Mouse (Mus musculus) spleen, adult 2 months (tissue): ENCODE data around the gene Rbm44. TPM values are rescaled to one million over a fixed set of nuclear protein-coding genes. Genes with fewer than 3 reads are reported as not detected.

ENCODE experiments used
- DNase-seq, 2 experiments: peaks; one replicate each; pipeline versions ENCODE4 v3.0.0 to v3.0.0-alpha.2; 2012 to 2021; ENCODE audit warnings: low spot score in 2 of 2, low read depth in 1 of 2
- H3K27ac ChIP-seq: fragments of 200-500 bp; 2 replicates; pipeline ENCODE4 v1.5.1; 2012; ENCODE audit warnings: low read length, inconsistent platforms; ENCODE audit not compliant: insufficient read depth
- H3K27me3 ChIP-seq: fragments of 200-500 bp; 2 replicates; pipeline ENCODE4 v1.6.1; 2012; ENCODE audit warnings: mild to moderate bottlenecking, moderate library complexity, low read length, inconsistent platforms; ENCODE audit not compliant: control insufficient read depth, insufficient read depth
- H3K36me3 ChIP-seq: fragments of 200-500 bp; 2 replicates; pipeline ENCODE4 v1.6.1; 2012; ENCODE audit warnings: mild to moderate bottlenecking, low read length, inconsistent platforms; ENCODE audit not compliant: control insufficient read depth, insufficient read depth
- H3K4me1 ChIP-seq: fragments of 200-500 bp; 2 replicates; pipeline ENCODE4 v1.6.1; 2011; ENCODE audit warnings: inconsistent platforms; ENCODE audit not compliant: control insufficient read depth, insufficient read depth, insufficient read length
- H3K4me3 ChIP-seq: fragments of 200-500 bp; 2 replicates; pipeline ENCODE4 v1.5.1; 2011; ENCODE audit warnings: mild to moderate bottlenecking, inconsistent platforms; ENCODE audit not compliant: insufficient read depth, insufficient read length; ENCODE audit errors: extremely low read depth
- CTCF ChIP-seq: fragments of 200-500 bp; IDR thresholded peaks from 2 replicates; pipeline ENCODE4 v1.5.1; 2011; ENCODE audit warnings: mild to moderate bottlenecking, inconsistent platforms; ENCODE audit not compliant: insufficient read depth, insufficient read length, insufficient replicate concordance; ENCODE audit errors: extremely low read depth
- POLR2A ChIP-seq: fragments of 200-500 bp; IDR thresholded peaks from 2 replicates; pipeline ENCODE4 v1.6.1; 2011; ENCODE audit warnings: low read depth, low read length, inconsistent platforms
- WGBS: fragments of 180-500 bp; shearing (Covaris S2); methylation state at CpG from one replicate; pipeline ENCODE4 v1.1.7; 2018; 5-methylcytosine and 5-hydroxymethylcytosine counted together
- polyA plus RNA-seq: library from polyadenylated mRNA; depleted of rRNA; stranded (reverse); fragments of >200 nt; gene quantifications from 2 replicates; pipeline ENCODE4 v1.2.3, GENCODE M21; 2012

Rbm44 gene
- polyA plus RNA-seq, 1 experiment = 0.05 TPM

GRCm38 (mm10) chr1:91103366-91103983, 41.4 kb upstream of the Rbm44 start:
- no peak for TF ChIP-seq POLR2A
- TF ChIP-seq CTCF = no peak
- peaks cover 25% of the 10 kb centered on the region for H3K36me3 ChIP-seq
- no peak overlapping the region for H3K27ac ChIP-seq

DNA sequence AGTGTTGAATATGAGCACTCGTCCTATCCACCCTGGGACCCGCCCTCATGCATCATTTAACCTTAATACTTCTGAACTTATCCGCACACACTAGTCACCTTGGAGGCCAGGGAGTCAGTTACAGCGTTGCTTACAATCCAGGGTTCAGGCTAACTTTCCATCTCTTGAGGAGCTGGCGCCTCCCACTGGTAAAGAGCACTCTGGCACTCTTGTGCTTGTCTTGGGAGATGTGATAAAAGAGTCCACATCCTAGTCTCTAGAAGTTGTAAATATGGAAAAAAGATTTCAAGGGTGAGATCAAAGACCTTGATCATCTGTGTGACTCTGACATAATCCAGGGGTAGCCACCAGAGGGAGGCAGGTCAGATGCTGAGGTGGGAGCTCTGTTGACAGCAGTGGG, 37.3 kb upstream of the Rbm44 start:
- Histone ChIP-seq H3K4me3 (no peak overlapping the region), H3K27ac (no peak overlapping the region), H3K4me1 (no peaks in the 10 kb centered on the region), H3K27me3 (no peaks in the 10 kb centered on the region), H3K36me3 (peaks cover 44% of the 10 kb centered on the region)
- no peak for DNase-seq
- 91% methylated on average over 5 of the region's 5 CpGs for WGBS
- TF ChIP-seq CTCF (no peak), POLR2A (no peak)

More at GRCm38 (mm10) chr1:91103366-91103983, 41.4 kb upstream of the Rbm44 start:
- H3K27me3 ChIP-seq = no peaks in the 10 kb centered on the region
- no peak for DNase-seq
- 94% methylated on average over 15 of the region's 15 CpGs for WGBS
- no peaks in the 10 kb centered on the region for H3K4me1 ChIP-seq
- no peak overlapping the region for H3K4me3 ChIP-seq

GRCm38 (mm10) chr1:91109302-91109701, 35.6 kb upstream of the Rbm44 start:
- Histone ChIP-seq H3K27ac (no peak overlapping the region), H3K4me3 (no peak overlapping the region), H3K4me1 (no peaks in the 10 kb centered on the region), H3K36me3 (peaks cover 55% of the 10 kb centered on the region), H3K27me3 (no peaks in the 10 kb centered on the region)
- WGBS = 82% methylated on average over 4 of the region's 4 CpGs
- DNase-seq = no peak
- TF ChIP-seq POLR2A = no peak

DNA sequence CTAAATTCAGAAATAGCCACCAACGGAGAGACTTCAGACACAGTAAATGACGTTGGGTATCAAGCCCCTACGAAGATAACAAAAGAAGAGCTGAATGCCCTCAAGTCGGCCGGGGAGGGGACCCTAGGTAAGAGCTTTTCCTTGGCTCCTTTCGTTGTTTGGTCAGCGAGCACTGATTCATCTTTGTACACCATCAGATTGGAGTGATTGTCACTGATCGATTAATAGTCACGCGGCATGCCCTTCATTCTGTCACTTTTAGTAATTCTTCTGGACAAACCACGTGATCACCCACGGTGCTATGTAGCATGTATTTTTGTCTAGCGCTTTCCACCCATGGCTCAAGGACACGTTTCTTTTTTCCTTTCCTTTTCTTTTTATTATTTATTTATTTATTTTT, 32.7 kb upstream of the Rbm44 start:
- no peak for DNase-seq
- H3K36me3 ChIP-seq = peaks cover 62% of the 10 kb centered on the region
- WGBS = 95% methylated on average over 14 of the region's 14 CpGs
- no peak overlapping the region for H3K27ac ChIP-seq
- TF ChIP-seq POLR2A (no peak), CTCF (no peak)
- no peaks in the 10 kb centered on the region for H3K4me1 ChIP-seq
- no peaks in the 10 kb centered on the region for H3K27me3 ChIP-seq
- no peak overlapping the region for H3K4me3 ChIP-seq

GRCm38 (mm10) chr1:91112606-91113005, 32.3 kb upstream of the Rbm44 start:
- H3K27ac ChIP-seq = no peak overlapping the region
- 91% methylated on average over 4 of the region's 4 CpGs for WGBS
- TF ChIP-seq CTCF (no peak), POLR2A (no peak)
- no peaks in the 10 kb centered on the region for H3K27me3 ChIP-seq
- no peak overlapping the region for H3K4me3 ChIP-seq
- DNase-seq = no peak
- H3K36me3 ChIP-seq = peaks cover 60% of the 10 kb centered on the region
- no peaks in the 10 kb centered on the region for H3K4me1 ChIP-seq

- Histone ChIP-seq H3K4me1 (no peaks in the 10 kb centered on the region), H3K4me3 (no peak overlapping the region), H3K27ac (no peak overlapping the region), H3K27me3 (no peaks in the 10 kb centered on the region), H3K36me3 (peaks cover 61% of the 10 kb centered on the region)
- no peak for DNase-seq
- TF ChIP-seq POLR2A = no peak
- TF ChIP-seq CTCF = no peak
- 94% methylated on average over 11 of the region's 11 CpGs for WGBS
Measured at GRCm38 (mm10) chr1:91122121-91122520, 22.8 kb upstream of the Rbm44 start.

- WGBS = 89% methylated on average over 5 of the region's 5 CpGs
- H3K27ac ChIP-seq = no peak overlapping the region
- no peaks in the 10 kb centered on the region for H3K27me3 ChIP-seq
- DNase-seq = no peak
- no peaks in the 10 kb centered on the region for H3K4me1 ChIP-seq
- H3K4me3 ChIP-seq = no peak overlapping the region
- TF ChIP-seq POLR2A (no peak), CTCF (no peak)
- H3K36me3 ChIP-seq = peaks cover 64% of the 10 kb centered on the region
Measured at GRCm38 (mm10) chr1:91123004-91123403, 21.9 kb upstream of the Rbm44 start.

DNA sequence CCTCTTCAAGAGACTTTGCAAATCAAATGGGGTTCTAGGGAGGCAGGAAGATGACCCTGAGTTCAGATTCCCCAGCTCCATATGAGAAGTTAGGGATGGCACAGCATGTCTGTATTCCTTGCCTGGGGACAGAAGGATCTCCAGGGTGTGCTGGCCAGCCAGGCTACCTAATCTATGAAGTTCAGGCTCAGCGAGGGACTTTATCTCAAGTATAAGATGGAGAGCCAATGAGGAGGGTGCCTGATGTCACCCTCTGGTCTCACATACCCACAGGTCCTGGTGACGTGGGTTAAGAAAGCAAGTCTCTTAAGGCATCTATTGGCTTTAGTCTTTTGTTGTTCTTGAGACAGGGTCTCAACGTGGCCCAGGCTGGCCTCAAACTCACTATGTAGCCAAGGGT, 21.4 kb upstream of the Rbm44 start:
- peaks cover 68% of the 10 kb centered on the region for H3K36me3 ChIP-seq
- TF ChIP-seq CTCF (no peak), POLR2A (no peak)

More for the DNA sequence above, 21.4 kb upstream of the Rbm44 start:
- Histone ChIP-seq H3K4me1 (no peaks in the 10 kb centered on the region), H3K27me3 (no peaks in the 10 kb centered on the region), H3K27ac (no peak overlapping the region), H3K4me3 (no peak overlapping the region)
- WGBS = 93% methylated on average over 3 of the region's 3 CpGs
- no peak for DNase-seq
